Mouse (Mus musculus) CH12.LX (cell line): ENCODE results near the gene Aqp11. TPM values are rescaled to one million over a fixed set of nuclear protein-coding genes. Genes with fewer than 3 reads are reported as not detected.

Experiments
- DNase-seq: peaks from one replicate; pipeline ENCODE4 v3.0.0-alpha.2; 2013; ENCODE audit errors: extremely low read depth
- H3K27ac ChIP-seq: 2 replicates; pipeline ENCODE4 v1.5.1; 2012; ENCODE audit warnings: low read depth, mild to moderate bottlenecking, control low read depth, moderate library complexity; ENCODE audit not compliant: insufficient read depth
- H3K27me3 ChIP-seq: replicated peaks from 2 replicates; pipeline ENCODE3; 2012; ENCODE audit warnings: inconsistent platforms
- H3K36me3 ChIP-seq, 2 experiments: replicated peaks in 1 of 2; 2 replicates each; pipeline versions ENCODE3 to v1.6.1; 2012; ENCODE audit warnings: inconsistent platforms in 1 of 2, low read length in 1 of 2, mild to moderate bottlenecking in 1 of 2, mixed read lengths in 1 of 2, moderate library complexity in 1 of 2; ENCODE audit not compliant: control insufficient read depth in 1 of 2, insufficient read depth in 1 of 2
- H3K4me1 ChIP-seq, 2 experiments: 2 replicates each; pipeline ENCODE4 v1.6.1; 2012; ENCODE audit warnings: inconsistent platforms in 1 of 2, moderate library complexity in 1 of 2; ENCODE audit not compliant: insufficient read depth in 2 of 2, control insufficient read depth in 1 of 2
- H3K4me2 ChIP-seq: 2 replicates; pipeline ENCODE4 v1.6.1; 2012; ENCODE audit warnings: low read depth, mild to moderate bottlenecking, control low read depth; ENCODE audit not compliant: poor library complexity, insufficient read depth, severe bottlenecking
- H3K4me3 ChIP-seq, 3 experiments: fragments of 150-350 bp in 1 of 3; sonication (generic) in 1 of 3; replicated peaks in 1 of 3; 2 replicates each; pipeline versions ENCODE3 to v1.5.1; 2011 to 2012; ENCODE audit warnings: low read depth in 2 of 3, low read length in 2 of 3, mild to moderate bottlenecking in 2 of 3, moderate library complexity in 2 of 3, control low read depth in 1 of 3, improper control_type of control experiment in 1 of 3, inconsistent platforms in 1 of 3, mixed read lengths in 1 of 3; ENCODE audit not compliant: poor library complexity in 1 of 3
- H3K79me2 ChIP-seq: replicated peaks from 2 replicates; pipeline ENCODE4 v1.6.1; 2012; ENCODE audit warnings: mild to moderate bottlenecking, moderate library complexity; ENCODE audit not compliant: control insufficient read depth, poor library complexity, insufficient read depth, severe bottlenecking; ENCODE audit errors: extremely low read depth
- H3K9ac ChIP-seq: 2 replicates; pipeline ENCODE4 v1.6.1; 2012; ENCODE audit warnings: low read depth, mild to moderate bottlenecking, control low read depth, moderate library complexity; ENCODE audit not compliant: insufficient read depth
- H3K9me3 ChIP-seq: replicated peaks from 2 replicates; pipeline ENCODE3; 2012; ENCODE audit warnings: low read length, inconsistent platforms, mixed read lengths
- CHD1 ChIP-seq: IDR thresholded peaks from 2 replicates; pipeline ENCODE4 v1.6.1; 2012; ENCODE audit warnings: low read depth, low read length, improper control_type of control experiment, inconsistent platforms
- CHD2 ChIP-seq: IDR thresholded peaks from 2 replicates; pipeline ENCODE4 v1.6.1; 2011; ENCODE audit warnings: low read length, improper control_type of control experiment
- E2F4 ChIP-seq: IDR thresholded peaks from 2 replicates; pipeline ENCODE4 v1.6.1; 2011; ENCODE audit warnings: low read depth, low read length, improper control_type of control experiment; ENCODE audit not compliant: insufficient replicate concordance
- ELF1 ChIP-seq: IDR thresholded peaks from 2 replicates; pipeline ENCODE4 v1.6.1; 2014; ENCODE audit warnings: low read depth, mild to moderate bottlenecking, inconsistent platforms, low read length, improper control_type of control experiment
- ETS1 ChIP-seq: conservative IDR thresholded peaks from 2 replicates; pipeline ENCODE4 v1.6.1; 2012; ENCODE audit warnings: low read depth, mild to moderate bottlenecking, inconsistent platforms, low read length, improper control_type of control experiment, moderate library complexity
- JUN ChIP-seq: IDR thresholded peaks from 2 replicates; pipeline ENCODE4 v1.6.1; 2011; ENCODE audit warnings: low read depth, mild to moderate bottlenecking, low read length, improper control_type of control experiment, moderate library complexity; ENCODE audit not compliant: insufficient read depth
- KAT2A ChIP-seq: IDR thresholded peaks from 2 replicates; pipeline ENCODE4 v1.6.1; 2012; ENCODE audit warnings: low read length, improper control_type of control experiment, inconsistent platforms; ENCODE audit not compliant: insufficient replicate concordance
- MAFK ChIP-seq: IDR thresholded peaks from 2 replicates; pipeline ENCODE4 v1.6.1; 2011; ENCODE audit warnings: low read length, improper control_type of control experiment; ENCODE audit not compliant: insufficient replicate concordance
- MAZ ChIP-seq: IDR thresholded peaks from 2 replicates; pipeline ENCODE4 v1.6.1; 2012; ENCODE audit warnings: low read depth, mild to moderate bottlenecking, inconsistent platforms, low read length, improper control_type of control experiment, moderate library complexity
- MYC ChIP-seq: IDR thresholded peaks from 2 replicates; pipeline ENCODE4 v1.6.1; 2011; ENCODE audit warnings: low read depth, mild to moderate bottlenecking, improper control_type of control experiment, low read length
- NRF1 ChIP-seq: IDR thresholded peaks from 2 replicates; pipeline ENCODE4 v1.6.1; 2014; ENCODE audit warnings: low read depth, mild to moderate bottlenecking, inconsistent platforms, low read length, improper control_type of control experiment, moderate library complexity
- PAX5 ChIP-seq: IDR thresholded peaks from 2 replicates; pipeline ENCODE4 v1.6.1; 2012; ENCODE audit warnings: low read length, inconsistent platforms, mixed read lengths
- POLR2A ChIP-seq: IDR thresholded peaks from 2 replicates; pipeline ENCODE4 v1.6.1; 2011; ENCODE audit warnings: low read depth, mild to moderate bottlenecking, improper control_type of control experiment, low read length
- POLR2AphosphoS2 ChIP-seq: IDR thresholded peaks from 2 replicates; pipeline ENCODE4 v1.6.1; 2011; ENCODE audit warnings: low read depth, low read length, improper control_type of control experiment
- RAD21 ChIP-seq: IDR thresholded peaks from 2 replicates; pipeline ENCODE4 v1.6.1; 2011; ENCODE audit warnings: low read depth, mild to moderate bottlenecking, low read length, improper control_type of control experiment, moderate library complexity
- SIN3A ChIP-seq: IDR thresholded peaks from 2 replicates; pipeline ENCODE4 v1.6.1; 2012; ENCODE audit warnings: low read length, improper control_type of control experiment, inconsistent platforms
- SMC3 ChIP-seq: IDR thresholded peaks from 2 replicates; pipeline ENCODE4 v1.6.1; 2011; ENCODE audit warnings: low read depth, low read length, improper control_type of control experiment
- TCF12 ChIP-seq: IDR thresholded peaks from 2 replicates; pipeline ENCODE4 v1.6.1; 2014; ENCODE audit warnings: low read depth, mild to moderate bottlenecking, inconsistent platforms, low read length, improper control_type of control experiment
- ZC3H11A ChIP-seq: IDR thresholded peaks from 2 replicates; pipeline ENCODE4 v1.6.1; 2012; ENCODE audit warnings: low read depth, mild to moderate bottlenecking, inconsistent platforms, low read length, improper control_type of control experiment
- ZNF384 ChIP-seq: IDR thresholded peaks from 2 replicates; pipeline ENCODE4 v1.6.1; 2012; ENCODE audit warnings: low read depth, low read length, improper control_type of control experiment, inconsistent platforms
- dilution Hi-C: fragments of 300-500 bp; cut with MboI; formaldehyde crosslinking; loops from 2 replicates; pipeline ENCODE4 v1.14.3; 2020; ENCODE audit warnings: low sequenced_read_pairs; ENCODE audit not compliant: extremely low pct_unique_long_range_greater_than_20kb, extremely low pct_ligation_motif_present
- in situ Hi-C: fragments of 300-500 bp; cut with MboI; formaldehyde crosslinking; loops from 3 replicates; pipeline ENCODE4 v1.14.3; 2019; ENCODE audit warnings: low sequenced_read_pairs, low pct_ligation_motif_present, low pct_unique_long_range_greater_than_20kb, mixed read lengths
- polyA plus RNA-seq: library from polyadenylated mRNA; unstranded; fragments of >175 nt; gene quantifications from 2 replicates; pipeline ENCODE4 v1.2.1, GENCODE M21; 2012; ENCODE audit warnings: low read depth; ENCODE audit not compliant: insufficient read length
- total RNA-seq, 2 experiments: library from RNA; depleted of rRNA; stranded (reverse); fragments of 300-350 nt in 1 of 2; fragments of >200 nt in 1 of 2; gene quantifications; 2 replicates each; pipeline ENCODE4 v1.2.3; 2012 to 2014

Gene Aqp11
- total and polyA plus RNA-seq, 3 experiments = 0.46 to 1.0 (median 0.89) TPM

DNA sequence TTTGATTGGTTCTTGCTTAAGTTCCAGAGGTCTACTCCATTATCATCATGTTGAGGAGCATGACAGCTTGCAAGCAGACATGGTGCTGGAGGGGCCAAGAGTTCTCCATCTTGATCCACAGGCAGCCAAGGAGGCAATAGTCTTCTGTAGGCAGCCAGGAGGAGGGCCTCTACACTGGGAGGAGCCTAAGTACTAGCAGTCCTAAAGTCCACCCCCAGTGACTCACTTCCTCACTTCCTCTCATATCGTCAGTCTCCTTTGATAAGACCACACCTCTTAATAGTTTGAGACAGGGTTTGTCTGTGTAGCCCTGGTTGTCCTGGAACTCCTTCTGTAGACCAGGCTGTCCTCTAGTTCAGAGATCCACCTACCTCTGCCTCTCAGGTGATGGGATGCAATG, 42.7 kb upstream of the Aqp11 start:
- H3K4me1 ChIP-seq = 0 out of 4 replicates have a peak, but pooled peaks cover 0 to 5% of the 10 kb centered on the region in 2 experiments
- H3K79me2 ChIP-seq = no peaks in the 10 kb centered on the region
- H3K27me3 ChIP-seq = no peaks in the 10 kb centered on the region
- H3K4me2 ChIP-seq = no peak overlapping the region
- dilution Hi-C loops (no loop called here), in situ Hi-C loops (no loop called here)
- no peaks in the 10 kb centered on the region for H3K36me3 ChIP-seq
- no peak overlapping the region for H3K27ac ChIP-seq
- peaks cover 16% of the 10 kb centered on the region for H3K9me3 ChIP-seq
- no peak overlapping the region for H3K4me3 ChIP-seq
- peak; percentile 11 for DNase-seq
- no peak overlapping the region for H3K9ac ChIP-seq
- TF ChIP-seq PAX5 (no peak), POLR2AphosphoS2 (no peak)

DNA sequence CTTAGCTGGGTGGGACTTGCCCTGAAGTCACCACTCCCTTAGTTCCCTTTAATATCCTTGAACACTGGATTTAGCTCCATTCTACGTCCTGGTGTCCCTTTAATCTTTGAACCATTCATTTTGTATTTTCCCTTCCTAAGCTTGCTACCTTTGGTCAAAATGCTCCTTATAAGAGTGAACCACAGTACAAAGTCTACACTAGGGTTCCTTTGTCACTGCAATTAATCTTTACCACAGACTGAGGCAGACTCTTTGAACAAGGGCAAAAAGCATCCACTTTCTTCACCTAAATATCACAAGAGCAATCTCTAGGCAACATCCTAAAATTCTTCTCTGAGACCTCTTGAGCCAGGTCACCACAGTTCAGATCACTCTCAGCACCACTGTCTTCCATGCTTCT, 42.1 kb upstream of the Aqp11 start:
- no peaks in the 10 kb centered on the region for H3K36me3 ChIP-seq
- dilution Hi-C loops = no loop called here
- no peaks in the 10 kb centered on the region for H3K27me3 ChIP-seq
- H3K4me3 ChIP-seq = no peak overlapping the region
- H3K4me2 ChIP-seq = no peak overlapping the region
- peaks cover 16% of the 10 kb centered on the region for H3K9me3 ChIP-seq
- no peak overlapping the region for H3K9ac ChIP-seq
- H3K79me2 ChIP-seq = no peaks in the 10 kb centered on the region
- in situ Hi-C loops = no loop called here
- DNase-seq = no peak
- TF ChIP-seq POLR2A (no peak), POLR2AphosphoS2 (no peak), ZC3H11A (no peak), ETS1 (no peak), JUN (no peak), SMC3 (no peak), ELF1 (no peak), NRF1 (no peak), MAZ (no peak), ZNF384 (no peak), KAT2A (no peak), SIN3A (no peak), TCF12 (no peak), RAD21 (no peak), MAFK (no peak), PAX5 (no peak), CHD1 (no peak), MYC (no peak), CHD2 (no peak), E2F4 (no peak)
- H3K4me1 ChIP-seq = 0 out of 4 replicates have a peak, but pooled peaks cover 0 to 5% of the 10 kb centered on the region in 2 experiments
- no peak overlapping the region for H3K27ac ChIP-seq
